Mouse (Mus musculus): ENCODE data around the gene Rcan1.

GRCm38 (mm10) chr16:92407883-92408282 lies 62.8 kb downstream of the Rcan1 start:
- TF ChIP-seq CTCF (IDR thresholded peaks at IDR 0.05; ENCODE audit: borderline replicate concordance, insufficient read depth, low read depth, low read length) (no peak), POLR2A (IDR thresholded peaks at IDR 0.05; ENCODE audit: borderline replicate concordance, insufficient read depth, low read length) (no peak)
